Mouse (Mus musculus): ENCODE measurements around the gene Aldh3a2. TPM values are rescaled to one million over a fixed set of nuclear protein-coding genes. Genes with fewer than 3 reads are reported as not detected.
"Not testable (repeated sequence)": the region's sequence is repeated elsewhere in the genome, so short reads cannot be mapped to it uniquely, and the experiment has no call there.

Gene Aldh3a2
- polyA plus RNA-seq (2015; fragmentation: Nextera tagmentation; extraction: Ambion mirVana): 41.0 and 45.9 TPM in 2 replicates

DNA sequence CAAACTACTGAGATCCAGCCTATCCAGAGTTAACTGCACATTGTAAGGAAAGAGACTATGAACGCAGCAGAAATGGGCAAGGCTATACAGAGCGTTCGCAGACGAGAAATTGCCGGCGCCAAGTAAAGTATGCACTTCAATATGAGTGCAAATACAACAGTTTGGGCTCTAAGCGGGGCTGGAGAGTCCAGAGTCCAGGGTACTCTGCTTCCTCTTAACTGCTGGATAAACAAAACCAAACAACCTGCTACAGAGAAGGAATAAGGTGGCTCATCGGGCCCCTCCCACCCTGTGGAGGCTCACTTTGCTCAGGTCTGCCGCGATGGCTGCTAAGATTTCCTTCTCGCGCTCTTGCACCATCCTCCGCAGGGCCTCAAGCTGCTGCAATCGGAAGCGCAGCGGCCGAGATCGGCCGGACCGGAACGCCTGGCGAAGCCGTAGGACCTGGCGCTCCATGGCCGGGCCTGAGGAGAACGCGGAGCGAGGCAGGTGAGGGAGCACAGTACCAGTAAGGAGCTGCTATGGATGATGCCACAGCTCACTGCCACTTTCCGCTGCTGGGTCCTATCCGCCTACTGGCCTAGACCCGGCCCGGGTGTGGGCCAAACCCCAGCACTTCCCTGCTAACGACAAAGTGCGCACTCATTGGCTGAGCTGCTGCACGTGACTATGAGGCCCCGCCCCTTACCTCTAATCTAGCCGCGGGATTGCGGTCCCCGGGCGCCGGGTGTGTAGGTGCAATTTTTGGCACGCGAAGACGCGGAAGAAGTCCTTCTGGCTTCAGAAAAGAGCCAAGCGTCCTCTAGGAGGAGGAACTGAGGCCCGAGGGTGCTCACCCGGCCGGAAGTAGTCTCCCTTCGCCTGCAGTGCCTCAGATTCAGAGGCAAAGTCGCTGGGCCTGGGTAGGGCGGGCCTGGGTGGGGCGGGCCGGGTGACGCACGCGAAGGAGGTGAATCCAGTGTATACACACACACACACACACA lies at the start of gene Aldh3a2:
Aldh3a2 (minus strand) TSS at position 914 of the 983 bp plus-strand sequence.
- H3K27me3 ChIP-seq (replicated peaks): no peaks in the 10 kb centered on the region
- H3K36me3 ChIP-seq: 0 out of 2 replicates have a peak, but pooled peaks cover 11% of the 10 kb centered on the region
- peak; percentile 97 for ATAC-seq (ENCODE audit: insufficient read depth, low FRiP score, low read depth)
- no peaks in the 10 kb centered on the region for H3K4me1 ChIP-seq
- H3K27ac ChIP-seq: peak within 1 kb of the TSS; percentile 100
- H3K9me3 ChIP-seq: no peaks in the 10 kb centered on the region
- H3K9ac ChIP-seq: peak within 1 kb of the TSS; percentile 95
- H3K4me2 ChIP-seq: peak within 1 kb of the TSS; percentile 76
- peak within 1 kb of the TSS; percentile 89 for H3K4me3 ChIP-seq (replicated peaks)
- WGBS: under 1% methylated on average over 58 of the region's 58 CpGs

DNA sequence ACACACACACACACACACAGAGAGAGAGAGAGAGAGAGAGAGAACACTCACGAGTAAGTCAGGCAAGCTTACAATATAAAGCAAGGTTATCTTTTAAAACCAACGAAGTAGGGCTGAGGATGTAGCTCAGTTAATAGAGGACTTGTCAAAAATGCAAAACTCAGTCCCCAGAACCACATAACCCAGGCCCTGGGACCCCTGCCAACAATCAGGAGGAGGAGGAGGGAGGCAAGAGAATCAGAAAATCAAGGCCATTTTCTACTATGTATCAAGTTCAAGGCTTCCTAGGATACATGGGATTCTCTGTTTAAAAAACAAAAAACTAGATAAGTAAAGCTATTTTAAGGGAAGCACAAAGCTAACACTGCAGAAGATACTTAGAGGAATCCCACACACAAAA lies 49.6 kb upstream of the Aldh3a2 start:
- H3K36me3 ChIP-seq: no peaks in the 10 kb centered on the region
- no peak overlapping the region for H3K4me3 ChIP-seq (replicated peaks)
- no peaks in the 10 kb centered on the region for H3K9me3 ChIP-seq
- H3K4me2 ChIP-seq: no peak overlapping the region
- no peaks in the 10 kb centered on the region for H3K4me1 ChIP-seq
- WGBS: 39% methylated on average over 2 of the region's 2 CpGs
- no peak overlapping the region for H3K27ac ChIP-seq
- no peak for ATAC-seq (ENCODE audit: insufficient read depth, low FRiP score, low read depth)
- no peak overlapping the region for H3K9ac ChIP-seq
- H3K27me3 ChIP-seq (replicated peaks): no peaks in the 10 kb centered on the region

DNA sequence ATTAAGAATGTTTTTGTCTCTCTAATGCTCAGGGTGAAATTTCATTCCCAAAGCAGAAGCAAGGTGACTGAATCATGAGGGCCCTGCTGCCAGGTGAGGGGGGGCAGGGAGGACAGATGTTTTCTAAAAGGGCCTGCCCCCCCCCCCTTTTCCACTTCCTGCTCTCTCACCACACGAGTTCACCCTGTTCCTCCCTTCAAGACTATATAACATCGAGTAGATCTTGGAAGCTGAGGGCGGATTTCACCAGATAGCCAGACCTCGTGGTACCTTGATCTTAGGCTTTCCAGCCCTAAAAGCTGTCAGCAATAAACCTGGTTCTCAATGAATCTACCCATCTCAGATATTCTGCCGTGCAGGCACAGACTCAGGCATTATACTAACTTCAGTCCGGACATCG lies 43.1 kb upstream of the Aldh3a2 start:
- 54% methylated on average over 7 of the region's 7 CpGs for WGBS
- Histone ChIP-seq H3K9me3 (no peaks in the 10 kb centered on the region), H3K9ac (no peak overlapping the region), H3K36me3 (no peaks in the 10 kb centered on the region), H3K27me3 (replicated peaks) (no peaks in the 10 kb centered on the region), H3K27ac (no peak overlapping the region), H3K4me3 (replicated peaks) (no peak overlapping the region), H3K4me2 (no peak overlapping the region), H3K4me1 (no peaks in the 10 kb centered on the region)
- no peak for ATAC-seq (ENCODE audit: insufficient read depth, low FRiP score, low read depth)

DNA sequence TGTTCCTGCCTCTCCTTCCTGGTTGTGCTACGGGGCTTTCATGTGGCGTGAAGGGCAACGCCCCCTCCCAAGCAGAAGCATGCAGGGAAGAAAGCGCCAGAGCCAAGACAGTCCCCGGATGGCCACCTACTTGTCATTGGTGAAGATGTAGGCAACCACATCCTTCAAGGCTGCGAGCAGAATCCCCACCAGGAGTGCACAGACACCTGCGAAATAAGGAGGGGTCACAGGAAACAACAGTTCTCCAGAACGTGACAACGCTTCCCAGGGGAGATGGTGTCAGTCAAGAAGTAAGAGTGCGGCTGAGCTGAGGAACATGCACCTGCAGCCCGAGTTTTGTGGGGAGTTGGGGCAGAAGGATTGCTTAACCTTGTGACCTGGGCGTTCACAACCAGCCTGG lies 42.6 kb upstream of the Aldh3a2 start:
- no peak overlapping the region for H3K27ac ChIP-seq
- ATAC-seq (ENCODE audit: insufficient read depth, low FRiP score, low read depth): no peak

DNA sequence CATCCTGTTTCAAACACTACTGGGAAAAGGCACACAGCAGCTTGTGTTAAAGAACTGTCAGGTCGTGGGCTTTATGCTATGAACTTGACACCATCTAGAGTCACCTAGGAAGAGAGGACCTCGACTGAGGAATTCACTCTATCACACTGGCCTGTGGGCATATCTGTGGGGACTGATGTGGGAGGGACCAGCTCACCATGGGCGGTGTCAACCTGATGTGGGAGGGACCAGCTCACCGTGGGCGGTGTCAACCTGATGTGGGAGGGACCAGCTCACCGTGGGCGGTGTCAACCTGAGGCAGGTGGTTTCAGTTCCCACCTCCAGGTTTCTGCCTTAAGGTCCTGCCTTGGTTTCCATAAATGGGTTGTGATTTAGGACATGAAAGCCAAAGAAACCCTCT lies 40.5 kb upstream of the Aldh3a2 start:
- H3K27ac ChIP-seq: no peak overlapping the region
- H3K4me2 ChIP-seq: no peak overlapping the region
- ATAC-seq (ENCODE audit: insufficient read depth, low FRiP score, low read depth): no peak
- no peak overlapping the region for H3K9ac ChIP-seq
- no peaks in the 10 kb centered on the region for H3K9me3 ChIP-seq
- no peaks in the 10 kb centered on the region for H3K36me3 ChIP-seq
- H3K4me1 ChIP-seq: no peaks in the 10 kb centered on the region
- H3K27me3 ChIP-seq (replicated peaks): no peaks in the 10 kb centered on the region
- H3K4me3 ChIP-seq (replicated peaks): no peak overlapping the region
- WGBS: 41% methylated on average over 7 of the region's 7 CpGs

More for the DNA sequence above, 42.6 kb upstream of the Aldh3a2 start:
- Histone ChIP-seq H3K36me3 (no peaks in the 10 kb centered on the region), H3K27me3 (replicated peaks) (no peaks in the 10 kb centered on the region), H3K9ac (no peak overlapping the region), H3K4me1 (no peaks in the 10 kb centered on the region), H3K9me3 (no peaks in the 10 kb centered on the region), H3K4me2 (no peak overlapping the region), H3K4me3 (replicated peaks) (no peak overlapping the region)
- 66% methylated on average over 12 of the region's 12 CpGs for WGBS

DNA sequence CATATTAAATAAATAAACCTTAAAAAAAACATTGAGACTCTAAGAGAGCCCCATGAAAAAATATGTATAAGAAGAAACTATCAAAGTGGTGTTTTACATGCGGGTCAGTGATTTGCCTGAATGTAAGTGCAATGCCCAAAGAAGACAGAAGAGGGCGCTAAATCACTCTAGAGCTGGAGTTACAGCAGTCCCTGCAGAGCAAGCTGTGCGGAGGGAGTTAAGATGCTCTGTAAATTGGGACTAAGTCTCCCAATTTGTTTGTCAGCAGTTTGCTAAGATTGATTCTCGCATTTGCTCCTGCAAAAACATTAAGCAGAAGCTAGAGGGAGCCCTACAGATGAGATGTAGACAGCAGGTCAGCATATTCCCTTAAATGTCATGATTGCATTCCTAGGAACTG lies 38.1 kb upstream of the Aldh3a2 start:
- WGBS: 77% methylated on average over 4 of the region's 4 CpGs
- Histone ChIP-seq H3K4me2 (no peak overlapping the region), H3K4me3 (replicated peaks) (no peak overlapping the region), H3K36me3 (no peaks in the 10 kb centered on the region), H3K4me1 (peaks cover 2% of the 10 kb centered on the region; the same call in 1 of the 2 replicates), H3K27me3 (replicated peaks) (no peaks in the 10 kb centered on the region), H3K27ac (no peak overlapping the region), H3K9ac (no peak overlapping the region), H3K9me3 (no peaks in the 10 kb centered on the region)
- ATAC-seq (ENCODE audit: insufficient read depth, low FRiP score, low read depth): no peak

DNA sequence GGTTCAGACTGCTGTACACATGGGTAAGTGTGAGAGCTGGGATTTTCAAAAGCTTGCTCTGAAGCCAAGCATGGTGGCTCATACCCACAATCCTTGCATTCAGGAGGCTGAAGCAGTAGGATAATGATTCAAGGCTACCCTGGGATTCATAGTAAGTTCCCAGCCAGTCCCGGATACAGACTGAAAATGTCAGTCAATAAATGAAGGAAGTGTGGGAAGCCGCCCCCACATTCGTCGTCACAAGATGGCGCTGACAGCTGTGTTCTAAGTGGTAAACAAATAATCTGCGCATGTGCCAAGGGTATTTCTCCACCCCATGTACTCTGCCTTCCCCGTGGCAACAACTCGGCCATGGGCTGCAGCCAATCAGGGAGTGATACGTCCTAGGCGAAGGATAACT lies 37.3 kb upstream of the Aldh3a2 start:
- 93% methylated on average over 6 of the region's 10 CpGs for WGBS

DNA sequence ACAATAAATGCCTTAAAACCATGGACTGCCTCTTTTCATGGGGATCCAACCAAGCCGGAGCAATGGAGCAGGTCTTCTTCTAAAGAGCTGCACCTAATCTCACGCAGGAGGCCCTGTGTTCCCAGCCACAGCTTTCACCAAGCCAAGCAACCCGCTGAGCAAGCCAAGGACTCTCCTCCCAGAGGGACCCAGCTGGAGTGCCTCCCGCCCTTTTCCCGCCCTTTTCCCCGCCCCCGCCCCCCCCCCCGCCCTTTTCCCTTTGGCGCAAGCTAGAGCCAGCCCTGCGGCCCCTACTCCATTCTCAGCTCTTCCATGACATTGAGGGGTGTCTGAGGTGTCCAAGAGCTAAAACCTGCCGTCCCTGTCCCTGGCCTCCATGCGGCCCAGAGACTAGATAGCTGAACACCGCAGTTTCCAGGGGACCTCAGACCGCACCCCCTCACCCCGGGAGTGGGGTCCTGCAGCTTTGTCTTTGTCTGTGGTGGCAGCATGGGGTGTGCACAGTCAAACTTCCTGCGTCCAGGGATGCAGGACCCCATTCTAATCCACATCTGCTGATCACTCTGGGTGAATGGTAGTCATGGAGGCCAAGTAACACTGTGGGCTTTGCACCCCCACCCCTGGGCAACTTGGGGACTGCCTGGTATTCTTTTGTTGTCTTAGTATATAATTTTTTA lies 33.6 kb upstream of the Aldh3a2 start:
- Histone ChIP-seq H3K27me3 (replicated peaks) (no peaks in the 10 kb centered on the region), H3K9me3 (no peaks in the 10 kb centered on the region), H3K9ac (no peak overlapping the region), H3K36me3 (no peaks in the 10 kb centered on the region), H3K4me2 (peak overlapping the region; percentile 43), H3K4me1 (peaks cover 5% of the 10 kb centered on the region; the same call in 1 of the 2 replicates), H3K4me3 (replicated peaks) (no peak overlapping the region; the same call in 1 of the 2 replicates), H3K27ac (no peak overlapping the region)
- 16% methylated on average over 15 of the region's 16 CpGs for WGBS
- ATAC-seq (ENCODE audit: insufficient read depth, low FRiP score, low read depth): peak; percentile 63; the same call in 1 of the 2 replicates

More for the DNA sequence above, 37.3 kb upstream of the Aldh3a2 start:
- not testable (repeated sequence) for H3K9ac ChIP-seq; H3K9me3 ChIP-seq; H3K27me3 ChIP-seq (replicated peaks); H3K4me3 ChIP-seq (replicated peaks); H3K4me2 ChIP-seq; ATAC-seq (ENCODE audit: insufficient read depth, low FRiP score, low read depth); H3K4me1 ChIP-seq; H3K36me3 ChIP-seq; H3K27ac ChIP-seq

DNA sequence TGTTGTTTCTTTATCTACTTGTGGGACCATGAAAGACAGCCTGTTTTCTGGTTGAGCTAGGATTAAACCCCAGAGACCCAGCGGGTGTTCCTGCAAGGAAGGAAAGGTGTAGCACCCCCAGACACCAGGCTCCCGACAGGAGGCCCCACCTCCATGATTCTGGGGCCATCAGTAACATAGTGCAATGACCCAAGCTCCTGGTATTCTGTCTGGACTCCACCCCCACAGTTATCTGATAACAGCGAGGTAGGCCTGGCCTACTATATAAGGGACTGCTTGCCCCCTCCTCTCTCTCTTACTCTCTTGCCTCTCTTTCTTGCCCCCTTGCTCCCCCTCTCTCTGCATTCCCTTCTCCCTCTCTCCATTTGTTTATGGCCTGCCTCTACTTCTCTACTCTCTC lies 32.9 kb upstream of the Aldh3a2 start:
- no peak overlapping the region for H3K4me3 ChIP-seq (replicated peaks)
- peak overlapping the region; percentile 43; the same call in 1 of the 2 replicates for H3K4me2 ChIP-seq
- no peak for ATAC-seq (ENCODE audit: insufficient read depth, low FRiP score, low read depth)
- H3K36me3 ChIP-seq: no peaks in the 10 kb centered on the region
- H3K27ac ChIP-seq: no peak overlapping the region
- H3K9ac ChIP-seq: no peak overlapping the region
- 56% methylated on average over 3 of the region's 3 CpGs for WGBS
- no peaks in the 10 kb centered on the region for H3K9me3 ChIP-seq
- peaks cover 5% of the 10 kb centered on the region; the same call in 1 of the 2 replicates for H3K4me1 ChIP-seq
- no peaks in the 10 kb centered on the region for H3K27me3 ChIP-seq (replicated peaks)

DNA sequence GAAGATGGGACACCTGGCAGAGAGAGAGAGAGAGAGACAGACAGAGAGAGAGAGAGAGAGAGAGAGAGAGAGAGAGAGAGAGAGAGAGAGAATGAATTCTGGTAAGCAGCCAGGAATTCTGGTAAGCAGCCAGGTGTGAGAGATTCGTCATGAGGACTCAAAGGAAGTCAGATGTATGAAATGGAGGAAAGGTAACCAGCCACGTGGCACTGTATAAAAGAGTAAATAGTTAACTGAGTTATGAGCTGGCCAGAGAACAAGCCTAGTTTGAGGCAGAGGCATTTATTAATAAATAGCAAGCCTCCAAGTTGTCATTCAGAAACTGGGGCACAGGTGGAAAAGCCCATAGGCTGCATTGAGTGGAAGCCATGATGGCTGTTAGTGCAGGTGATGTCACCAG lies 30.6 kb upstream of the Aldh3a2 start:
- Histone ChIP-seq H3K4me2 (no peak overlapping the region), H3K9ac (no peak overlapping the region), H3K27me3 (replicated peaks) (no peaks in the 10 kb centered on the region), H3K9me3 (no peaks in the 10 kb centered on the region), H3K4me3 (replicated peaks) (no peak overlapping the region), H3K36me3 (no peaks in the 10 kb centered on the region), H3K4me1 (peaks cover 5% of the 10 kb centered on the region; the same call in 1 of the 2 replicates), H3K27ac (no peak overlapping the region)
- 41% methylated on average over 2 of the region's 2 CpGs for WGBS
- no peak for ATAC-seq (ENCODE audit: insufficient read depth, low FRiP score, low read depth)

DNA sequence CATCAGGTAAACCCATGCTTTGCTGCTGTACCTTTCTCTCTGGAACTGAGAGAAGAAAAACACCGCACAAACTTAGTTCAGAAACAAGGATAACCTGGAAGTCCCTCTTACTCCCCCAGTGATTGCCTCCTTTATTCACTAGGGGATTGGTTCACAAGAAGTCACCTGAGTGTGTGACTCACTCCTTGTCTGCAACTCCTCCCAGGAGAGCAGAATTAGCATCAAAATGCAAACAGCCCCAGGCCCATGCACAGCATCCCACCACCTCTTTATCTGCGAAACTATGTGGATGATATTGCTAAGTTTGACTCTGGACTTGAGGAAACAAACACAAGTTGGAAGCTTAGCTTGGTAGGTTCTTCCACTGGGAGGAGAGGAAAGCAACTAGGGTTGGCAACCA lies 30.1 kb upstream of the Aldh3a2 start:
- 83% methylated on average over 2 of the region's 2 CpGs for WGBS
- ATAC-seq (ENCODE audit: insufficient read depth, low FRiP score, low read depth): no peak
- Histone ChIP-seq H3K4me2 (no peak overlapping the region), H3K4me1 (peaks cover 5% of the 10 kb centered on the region; the same call in 1 of the 2 replicates), H3K9ac (no peak overlapping the region), H3K36me3 (no peaks in the 10 kb centered on the region), H3K9me3 (no peaks in the 10 kb centered on the region), H3K27me3 (replicated peaks) (no peaks in the 10 kb centered on the region), H3K27ac (no peak overlapping the region), H3K4me3 (replicated peaks) (no peak overlapping the region)

DNA sequence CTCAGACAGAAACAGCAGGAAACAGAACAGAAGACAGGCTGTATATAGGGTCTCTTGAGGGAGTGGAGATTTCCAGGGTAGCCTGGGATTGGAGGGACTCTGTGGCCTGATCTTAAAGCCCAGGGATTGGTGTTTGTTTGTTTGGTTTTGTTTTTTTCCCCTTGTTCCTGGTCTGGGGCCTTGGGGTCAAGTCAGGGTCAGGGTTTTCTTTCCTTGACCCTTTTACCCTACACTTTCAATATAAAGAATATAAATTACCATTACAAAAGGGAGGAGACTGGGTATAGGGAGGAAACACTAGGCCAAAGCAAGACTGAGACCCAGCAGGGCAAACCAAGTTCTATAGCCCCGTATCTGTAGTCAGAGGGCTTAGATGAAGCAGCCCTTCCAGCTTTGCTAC lies 29.3 kb upstream of the Aldh3a2 start:
- Histone ChIP-seq H3K9me3 (no peaks in the 10 kb centered on the region), H3K4me2 (no peak overlapping the region), H3K27ac (no peak overlapping the region), H3K9ac (no peak overlapping the region), H3K4me3 (replicated peaks) (no peak overlapping the region), H3K27me3 (replicated peaks) (no peaks in the 10 kb centered on the region), H3K36me3 (no peaks in the 10 kb centered on the region), H3K4me1 (peaks cover 5% of the 10 kb centered on the region; the same call in 1 of the 2 replicates)
- 89% methylated on average over 1 of the region's 1 CpGs for WGBS
- ATAC-seq (ENCODE audit: insufficient read depth, low FRiP score, low read depth): no peak
